Mouse (Mus musculus): ENCODE measurements around the gene Crabp2. TPM values are rescaled to one million over a fixed set of nuclear protein-coding genes. Genes with fewer than 3 reads are reported as not detected.
A peak's percentile ranks its signal among the peaks of the same experiment; 100 is the strongest.

The Crabp2 gene
- polyA plus RNA-seq, 1 experiment from 2014 or later, result 45.5 TPM

- H3K4me2 ChIP-seq (ENCODE audit: low read depth, low read length), result peak overlapping the region; percentile 56
- H3K27me3 ChIP-seq (ENCODE audit: control insufficient read depth, insufficient read depth, low read length), result no peaks in the 10 kb centered on the region
- ATAC-seq (ENCODE audit: low read depth), result no peak
- no peaks in the 10 kb centered on the region for H3K9me3 ChIP-seq (ENCODE audit: control insufficient read depth, low read length)
- 3% methylated on average over 26 of the region's 26 CpGs for WGBS
- 0 out of 2 replicates have a peak overlapping the region, but pooled peaks have one; percentile 4 for H3K9ac ChIP-seq (replicated peaks; ENCODE audit: low read depth, low read length)
- H3K36me3 ChIP-seq (ENCODE audit: control insufficient read depth, insufficient read depth, low read length), result peaks cover 3% of the 10 kb centered on the region
- H3K27ac ChIP-seq (ENCODE audit: low read depth, low read length), result no peak overlapping the region
- peak overlapping the region; percentile 11 for H3K4me3 ChIP-seq (ENCODE audit: low read depth, low read length)
- peaks cover 40% of the 10 kb centered on the region for H3K4me1 ChIP-seq (ENCODE audit: control insufficient read depth, insufficient read depth, low read length)
These were observed 1.2 kb upstream of the Crabp2 start for GRCm38 (mm10) chr3:87947056-87947810.

GRCm38 (mm10) chr3:87947811-87948199 lies 661 bp upstream of the Crabp2 start:
- H3K4me2 ChIP-seq (ENCODE audit: low read depth, low read length), result peak overlapping the region; percentile 56
- 0% methylated on average over 11 of the region's 17 CpGs for WGBS
- H3K27ac ChIP-seq (ENCODE audit: low read depth, low read length), result no peak overlapping the region
- H3K36me3 ChIP-seq (ENCODE audit: control insufficient read depth, insufficient read depth, low read length), result no peaks in the 10 kb centered on the region
- peak; percentile 16; the same call in 1 of the 2 replicates for ATAC-seq (ENCODE audit: low read depth)
- no peaks in the 10 kb centered on the region for H3K9me3 ChIP-seq (ENCODE audit: control insufficient read depth, low read length)
- H3K9ac ChIP-seq (replicated peaks; ENCODE audit: low read depth, low read length), result peak overlapping the region; percentile 4; the same call in 1 of the 2 replicates
- peaks cover 46% of the 10 kb centered on the region for H3K4me1 ChIP-seq (ENCODE audit: control insufficient read depth, insufficient read depth, low read length)
- peak overlapping the region; percentile 11 for H3K4me3 ChIP-seq (ENCODE audit: low read depth, low read length)
- no peaks in the 10 kb centered on the region for H3K27me3 ChIP-seq (ENCODE audit: control insufficient read depth, insufficient read depth, low read length)

GRCm38 (mm10) chr3:87949266-87949954 lies 944 bp downstream of the Crabp2 start:
- Histone ChIP-seq H3K4me1 (ENCODE audit: control insufficient read depth, insufficient read depth, low read length) (peaks cover 49% of the 10 kb centered on the region), H3K27ac (ENCODE audit: low read depth, low read length) (peak overlapping the region; percentile 22; the same call in 1 of the 2 replicates), H3K4me3 (ENCODE audit: low read depth, low read length) (peak overlapping the region; percentile 11; the same call in 1 of the 2 replicates), H3K9ac (replicated peaks; ENCODE audit: low read depth, low read length) (0 out of 2 replicates have a peak overlapping the region, but pooled peaks have one; percentile 21), H3K9me3 (ENCODE audit: control insufficient read depth, low read length) (no peaks in the 10 kb centered on the region), H3K36me3 (ENCODE audit: control insufficient read depth, insufficient read depth, low read length) (no peaks in the 10 kb centered on the region), H3K4me2 (ENCODE audit: low read depth, low read length) (peak overlapping the region; percentile 56; the same call in 1 of the 2 replicates), H3K27me3 (ENCODE audit: control insufficient read depth, insufficient read depth, low read length) (no peaks in the 10 kb centered on the region)
- ATAC-seq (ENCODE audit: low read depth), result no peak
- 8% methylated on average over 16 of the region's 16 CpGs for WGBS

- Histone ChIP-seq H3K4me1 (ENCODE audit: control insufficient read depth, insufficient read depth, low read length) (peaks cover 49% of the 10 kb centered on the region), H3K4me2 (ENCODE audit: low read depth, low read length) (peak overlapping the region; percentile 56; the same call in 1 of the 2 replicates), H3K9ac (replicated peaks; ENCODE audit: low read depth, low read length) (no peak overlapping the region), H3K4me3 (ENCODE audit: low read depth, low read length) (peak overlapping the region; percentile 4; the same call in 1 of the 2 replicates), H3K36me3 (ENCODE audit: control insufficient read depth, insufficient read depth, low read length) (no peaks in the 10 kb centered on the region), H3K9me3 (ENCODE audit: control insufficient read depth, low read length) (no peaks in the 10 kb centered on the region), H3K27me3 (ENCODE audit: control insufficient read depth, insufficient read depth, low read length) (no peaks in the 10 kb centered on the region), H3K27ac (ENCODE audit: low read depth, low read length) (no peak overlapping the region)
- no peak for ATAC-seq (ENCODE audit: low read depth)
- WGBS, result 5% methylated on average over 13 of the region's 13 CpGs
These were observed 1.6 kb downstream of the Crabp2 start for GRCm38 (mm10) chr3:87949955-87950515.

- Histone ChIP-seq H3K36me3 (ENCODE audit: control insufficient read depth, insufficient read depth, low read length) (no peaks in the 10 kb centered on the region), H3K4me2 (ENCODE audit: low read depth, low read length) (peak overlapping the region; percentile 41), H3K4me3 (ENCODE audit: low read depth, low read length) (0 out of 2 replicates have a peak overlapping the region, but pooled peaks have one; percentile 5), H3K4me1 (ENCODE audit: control insufficient read depth, insufficient read depth, low read length) (peaks cover 35% of the 10 kb centered on the region), H3K27me3 (ENCODE audit: control insufficient read depth, insufficient read depth, low read length) (no peaks in the 10 kb centered on the region), H3K9ac (replicated peaks; ENCODE audit: low read depth, low read length) (0 out of 2 replicates have a peak overlapping the region, but pooled peaks have one; percentile 12), H3K9me3 (ENCODE audit: control insufficient read depth, low read length) (no peaks in the 10 kb centered on the region), H3K27ac (ENCODE audit: low read depth, low read length) (no peak overlapping the region; the same call in 1 of the 2 replicates)
- 19% methylated on average over 12 of the region's 12 CpGs for WGBS
- no peak for ATAC-seq (ENCODE audit: low read depth)
These were observed 3.5 kb downstream of the Crabp2 start for GRCm38 (mm10) chr3:87951946-87952345.

- H3K27me3 ChIP-seq (ENCODE audit: control insufficient read depth, insufficient read depth, low read length), result no peaks in the 10 kb centered on the region
- WGBS, result 0% methylated on average over 5 of the region's 5 CpGs
- H3K9me3 ChIP-seq (ENCODE audit: control insufficient read depth, low read length), result no peaks in the 10 kb centered on the region
- 0 out of 2 replicates have a peak overlapping the region, but pooled peaks have one; percentile 10 for H3K27ac ChIP-seq (ENCODE audit: low read depth, low read length)
- ATAC-seq (ENCODE audit: low read depth), result 0 out of 2 replicates have a peak, but pooled peaks have one; percentile 39
- peak overlapping the region; percentile 5; the same call in 1 of the 2 replicates for H3K4me3 ChIP-seq (ENCODE audit: low read depth, low read length)
- no peaks in the 10 kb centered on the region for H3K36me3 ChIP-seq (ENCODE audit: control insufficient read depth, insufficient read depth, low read length)
- peaks cover 30% of the 10 kb centered on the region for H3K4me1 ChIP-seq (ENCODE audit: control insufficient read depth, insufficient read depth, low read length)
- 0 out of 2 replicates have a peak overlapping the region, but pooled peaks have one; percentile 25 for H3K9ac ChIP-seq (replicated peaks; ENCODE audit: low read depth, low read length)
- H3K4me2 ChIP-seq (ENCODE audit: low read depth, low read length), result peak overlapping the region; percentile 41
These were observed 4.0 kb downstream of the Crabp2 start for GRCm38 (mm10) chr3:87952440-87952839.

GRCm38 (mm10) chr3:87958056-87958455 lies 9.6 kb downstream of the Crabp2 start:
- Histone ChIP-seq H3K27ac (ENCODE audit: low read depth, low read length) (no peak overlapping the region), H3K27me3 (ENCODE audit: control insufficient read depth, insufficient read depth, low read length) (no peaks in the 10 kb centered on the region), H3K36me3 (ENCODE audit: control insufficient read depth, insufficient read depth, low read length) (no peaks in the 10 kb centered on the region), H3K4me1 (ENCODE audit: control insufficient read depth, insufficient read depth, low read length) (peaks cover under 1% of the 10 kb centered on the region; the same call in 1 of the 2 replicates), H3K9me3 (ENCODE audit: control insufficient read depth, low read length) (no peaks in the 10 kb centered on the region), H3K4me3 (ENCODE audit: low read depth, low read length) (no peak overlapping the region), H3K4me2 (ENCODE audit: low read depth, low read length) (no peak overlapping the region), H3K9ac (replicated peaks; ENCODE audit: low read depth, low read length) (no peak overlapping the region)
- ATAC-seq (ENCODE audit: low read depth), result no peak
- WGBS, result 0% methylated on average over 1 of the region's 1 CpGs

GRCm38 (mm10) chr3:87958476-87958875 lies 10.0 kb downstream of the Crabp2 start:
- no peak for ATAC-seq (ENCODE audit: low read depth)

More at GRCm38 (mm10) chr3:87958476-87958875, 10.0 kb downstream of the Crabp2 start:
- Histone ChIP-seq H3K4me2 (ENCODE audit: low read depth, low read length) (no peak overlapping the region), H3K9ac (replicated peaks; ENCODE audit: low read depth, low read length) (no peak overlapping the region), H3K27me3 (ENCODE audit: control insufficient read depth, insufficient read depth, low read length) (no peaks in the 10 kb centered on the region), H3K4me1 (ENCODE audit: control insufficient read depth, insufficient read depth, low read length) (no peaks in the 10 kb centered on the region), H3K4me3 (ENCODE audit: low read depth, low read length) (no peak overlapping the region), H3K9me3 (ENCODE audit: control insufficient read depth, low read length) (no peaks in the 10 kb centered on the region), H3K36me3 (ENCODE audit: control insufficient read depth, insufficient read depth, low read length) (no peaks in the 10 kb centered on the region), H3K27ac (ENCODE audit: low read depth, low read length) (no peak overlapping the region)
- 12% methylated on average over 4 of the region's 4 CpGs for WGBS

Data from neural tube, embryonic 14.5 days (tissue).